Mouse (Mus musculus) gastrocnemius, postnatal 36 days (tissue): ENCODE measurements around the gene Msh4. TPM values are rescaled to one million over a fixed set of nuclear protein-coding genes. Genes with fewer than 3 reads are reported as not detected.
A peak's percentile ranks its signal among the peaks of the same experiment; 100 is the strongest.

Source experiments
- DNase-seq, 2 experiments: peaks; one replicate each; pipeline ENCODE4 v3.0.0; 2022
- intact Hi-C: fragments of 180-260 bp; cut with DNase I; formaldehyde crosslinking; loops from one replicate; pipeline ENCODE4 v1.15.1; 2025
- total RNA-seq, 2 experiments: library from RNA; stranded (reverse); gene quantifications; 2 replicates each; pipeline ENCODE4 v1.2.3; 2021

Gene Msh4
- total RNA-seq, 2 experiments from 2014 or later: not detected

DNA sequence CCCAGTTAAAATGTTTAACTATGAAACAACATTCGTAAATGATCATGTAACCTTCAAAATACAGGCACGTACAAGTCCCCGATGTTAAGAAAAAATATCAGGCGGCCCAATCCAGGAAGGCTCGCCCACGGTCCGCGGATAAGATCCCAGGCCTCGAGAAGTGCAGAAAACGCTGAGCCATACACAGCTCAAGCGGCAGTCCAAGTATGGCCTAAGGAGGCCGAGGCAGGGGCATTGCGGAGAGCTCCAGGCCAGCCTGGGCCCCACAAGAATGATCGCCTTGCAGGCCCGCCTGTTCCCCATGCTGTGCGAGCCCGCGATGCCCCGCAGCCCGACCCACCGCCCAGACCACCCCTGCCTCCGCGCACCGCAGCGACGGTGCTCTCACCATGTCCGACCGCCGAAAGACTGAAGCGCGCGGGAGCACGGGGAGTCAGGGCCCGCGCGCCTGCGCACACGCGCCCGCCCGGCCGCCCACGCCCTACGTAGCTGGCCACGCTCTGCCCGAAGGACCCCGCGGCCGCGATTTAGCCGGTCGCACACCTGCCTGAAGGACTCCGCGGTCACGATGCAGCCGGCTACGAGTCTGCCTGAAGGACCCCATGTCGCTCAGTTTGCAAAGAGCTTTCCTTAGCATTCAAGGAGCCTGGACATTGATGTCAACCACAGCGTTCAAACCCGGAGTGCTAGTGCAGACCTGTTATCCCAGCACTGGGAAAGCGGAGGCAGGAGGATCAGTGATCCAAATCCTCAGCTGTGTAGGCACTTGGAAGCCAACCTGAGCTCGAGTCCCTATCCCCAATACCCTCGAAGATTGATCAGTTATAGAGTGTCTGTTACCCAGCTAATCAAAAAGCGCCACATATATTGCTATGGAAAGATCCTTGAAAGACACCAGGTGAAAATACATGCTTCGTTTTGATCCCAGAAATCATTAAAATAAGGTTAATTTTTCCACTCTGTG, 6.9 kb upstream of the Msh4 start, which contains the start of gene Rabggtb:
Rabggtb (minus strand) TSS at position 464 of the 964 bp plus-strand sequence.
- intact Hi-C loops: loop anchor here (2.0 kb wide), 1 partner anchor 32 kb away; the partner anchor contains the start of gene Acadm
- peak; percentile 93 to 95 for DNase-seq

- intact Hi-C loops: loop anchor here (2.0 kb wide), 1 partner anchor 33 kb away; the partner anchor contains the start of gene Acadm
- no peak for DNase-seq
Measured at GRCm38 (mm10) chr3:153911882-153912440, 6.0 kb upstream of the Msh4 start.

- no peak for DNase-seq
- intact Hi-C loops: no loop called here
Measured at GRCm38 (mm10) chr3:153911197-153911881, 5.4 kb upstream of the Msh4 start.

GRCm38 (mm10) chr3:153910489-153910888, 4.6 kb upstream of the Msh4 start:
- intact Hi-C loops: no loop called here
- DNase-seq: no peak

DNA sequence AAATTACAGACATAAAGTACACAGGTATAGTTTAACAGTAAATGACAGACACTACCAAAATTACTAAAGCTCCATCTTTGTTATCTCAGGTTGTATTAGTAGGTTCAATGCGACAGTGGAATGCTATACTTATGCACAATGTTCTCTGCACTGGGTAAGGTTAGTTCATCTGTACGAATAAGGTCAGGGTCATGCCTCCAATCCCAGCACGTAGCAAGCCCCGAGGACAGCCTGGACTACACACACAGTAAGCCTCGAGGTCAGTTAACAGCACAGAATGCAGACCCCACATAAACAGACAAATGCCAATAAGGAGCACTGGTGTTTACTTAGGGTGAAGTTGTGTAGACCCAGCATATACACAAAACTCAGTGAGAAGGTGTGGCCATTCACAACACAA, 3.0 kb upstream of the Msh4 start:
- no peak for DNase-seq
- intact Hi-C loops: no loop called here

GRCm38 (mm10) chr3:153905251-153906135, 445 bp downstream of the Msh4 start:
- intact Hi-C loops: no loop called here
- DNase-seq: no peak

DNA sequence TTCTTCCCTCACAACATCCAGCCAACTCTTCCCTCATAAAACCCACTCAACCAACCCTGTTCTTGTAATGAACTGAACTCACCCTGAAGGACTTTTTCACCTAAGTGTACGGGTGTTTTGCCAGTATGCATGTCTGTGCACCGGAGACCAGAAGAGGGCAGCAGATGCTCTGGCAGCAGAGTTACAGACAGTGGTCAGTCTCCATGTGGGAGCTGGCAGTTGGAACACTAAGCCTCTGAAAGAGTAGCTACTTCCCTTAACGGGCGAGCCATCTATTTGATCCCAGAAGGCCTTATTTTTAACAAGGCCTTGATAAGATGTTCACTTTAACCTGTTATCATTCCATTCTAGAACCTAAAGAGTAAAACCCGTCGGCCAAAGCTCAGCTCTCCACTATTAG, 1.4 kb downstream of the Msh4 start:
- intact Hi-C loops: loop anchor here (5.0 kb wide), 1 partner anchor 323 kb away; no protein-coding TSS in a partner anchor
- peak; percentile 25 to 34 for DNase-seq

DNA sequence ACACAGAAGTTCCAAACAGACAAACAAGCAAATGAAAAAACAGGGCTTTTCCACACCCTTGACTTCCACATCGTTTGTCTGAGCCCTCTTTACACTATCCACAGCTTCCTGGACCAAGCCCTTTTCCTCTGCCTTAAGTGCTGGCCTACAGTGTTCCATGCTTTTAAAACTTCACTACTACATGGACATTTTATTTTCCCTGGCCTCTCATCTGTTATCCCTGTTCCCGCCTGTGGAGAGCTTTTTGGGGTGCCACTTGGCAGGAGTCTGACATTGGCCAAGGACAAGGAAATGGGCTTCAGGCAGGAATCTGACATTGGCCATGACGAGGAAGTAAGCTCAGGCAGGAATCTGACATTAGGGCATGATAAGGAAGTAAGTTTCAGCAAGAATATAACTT, 3.3 kb downstream of the Msh4 start:
- no peak for DNase-seq
- intact Hi-C loops: loop anchor here (5.0 kb wide), 1 partner anchor 325 kb away; no protein-coding TSS in a partner anchor

DNA sequence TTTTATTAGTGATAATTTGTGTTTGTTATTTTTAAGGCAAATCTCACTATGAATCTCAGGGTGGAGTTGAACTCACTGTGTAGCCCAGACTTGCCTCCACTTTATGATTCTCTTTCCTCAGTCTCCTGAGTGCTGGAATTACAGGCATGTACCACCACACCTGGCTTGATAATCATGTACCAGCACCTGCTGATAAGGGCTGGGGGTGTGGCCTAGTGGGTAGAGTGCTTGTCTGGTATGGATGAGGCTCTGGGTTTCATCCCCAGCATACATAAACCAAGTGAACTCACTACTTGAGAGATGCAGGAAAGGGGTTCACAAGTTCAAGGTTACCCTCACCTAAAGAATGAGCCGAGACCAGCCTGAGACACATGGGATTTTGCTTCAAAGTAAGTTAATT, 4.0 kb downstream of the Msh4 start:
- no peak for DNase-seq
- intact Hi-C loops: loop anchor here (5.0 kb wide), 1 partner anchor 325 kb away; no protein-coding TSS in a partner anchor

DNA sequence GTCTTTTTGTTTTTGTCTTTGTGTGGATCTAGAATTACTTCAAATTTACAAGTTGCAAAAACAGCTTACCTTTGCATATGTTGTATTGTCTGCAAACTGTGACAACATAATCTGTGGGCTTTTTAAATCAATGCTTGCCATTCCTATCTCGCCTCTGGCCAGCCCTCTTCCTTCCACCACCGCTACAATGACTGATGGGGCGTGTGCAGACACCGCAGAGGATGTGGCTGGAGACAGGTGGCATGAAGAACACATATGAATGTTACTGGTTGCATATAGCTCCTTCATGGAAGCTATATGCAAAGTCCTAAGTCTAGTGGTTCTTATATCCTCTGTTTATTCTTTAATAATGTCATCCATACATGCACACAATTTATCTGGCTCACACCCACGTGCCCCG, 8.7 kb downstream of the Msh4 start:
- intact Hi-C loops: no loop called here
- no peak for DNase-seq

DNA sequence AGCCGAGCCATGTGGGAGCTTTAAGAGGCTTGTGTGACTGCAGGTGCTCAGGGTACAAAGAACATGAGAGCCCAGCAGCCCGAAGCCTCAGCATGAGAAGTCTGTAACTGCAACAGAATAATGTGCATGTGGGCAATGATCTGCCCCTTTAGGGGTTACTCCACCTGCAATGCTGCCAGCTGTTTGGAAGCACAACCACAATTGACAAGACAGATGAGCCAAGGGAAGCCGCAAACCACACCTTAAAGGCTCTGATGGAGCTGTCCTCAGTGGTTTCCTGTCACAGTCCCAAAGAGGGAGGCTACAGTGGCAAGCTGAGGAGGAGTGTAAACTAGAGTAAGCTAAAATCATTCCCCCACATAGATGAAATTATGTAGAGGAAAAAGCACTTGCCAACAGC, 10.5 kb downstream of the Msh4 start:
- no peak for DNase-seq
- intact Hi-C loops: no loop called here

GRCm38 (mm10) chr3:153889188-153889781, 16.7 kb downstream of the Msh4 start:
- DNase-seq: no peak
- intact Hi-C loops: no loop called here

- intact Hi-C loops: no loop called here
Measured at GRCm38 (mm10) chr3:153888141-153888540, 17.8 kb downstream of the Msh4 start.

DNA sequence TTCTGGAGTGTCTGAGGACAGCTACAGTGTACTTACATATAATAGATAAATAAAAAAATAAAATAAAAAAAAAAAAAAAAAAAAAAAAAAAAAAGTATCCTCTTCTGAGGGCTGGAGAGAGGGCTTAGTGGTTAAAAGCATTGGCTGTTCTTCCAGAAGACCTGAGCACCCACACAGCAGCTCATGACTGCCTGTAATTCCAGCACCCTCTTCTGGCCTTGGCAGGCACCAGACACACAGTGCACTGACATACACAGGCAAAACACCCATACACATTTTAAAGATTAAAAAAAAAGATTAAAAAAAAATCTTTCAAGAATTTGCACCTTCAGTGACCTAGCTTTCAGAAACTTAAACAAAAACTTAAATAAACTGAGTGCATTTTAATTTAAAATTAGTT, 19.6 kb downstream of the Msh4 start:
- intact Hi-C loops: no loop called here

More at GRCm38 (mm10) chr3:153888141-153888540, 17.8 kb downstream of the Msh4 start:
- no peak for DNase-seq

DNA sequence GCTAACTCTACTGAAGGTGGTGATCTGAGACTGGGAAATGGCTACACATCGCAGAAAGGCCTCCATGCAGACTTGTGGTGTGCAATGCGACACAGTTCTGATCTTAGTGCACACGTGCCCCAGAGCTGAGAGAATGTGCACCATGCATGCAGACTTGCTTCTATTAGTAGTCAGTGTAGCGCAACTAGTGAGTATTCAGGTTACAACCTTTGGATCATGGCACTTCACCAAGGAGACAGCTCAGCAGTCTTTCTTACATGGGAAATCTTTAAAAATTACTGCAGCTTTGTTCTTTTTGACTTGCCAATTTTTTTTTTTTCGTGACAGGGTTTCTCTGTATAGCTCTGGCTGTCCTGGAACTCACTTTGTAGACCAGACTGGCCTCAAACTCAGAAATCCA, 34.5 kb downstream of the Msh4 start:
- intact Hi-C loops: no loop called here

More for the DNA sequence above, 19.6 kb downstream of the Msh4 start:
- no peak for DNase-seq

GRCm38 (mm10) chr3:153867149-153868136, 38.5 kb downstream of the Msh4 start:
- no peak for DNase-seq
- intact Hi-C loops: no loop called here

More for the DNA sequence above, 34.5 kb downstream of the Msh4 start:
- no peak for DNase-seq

DNA sequence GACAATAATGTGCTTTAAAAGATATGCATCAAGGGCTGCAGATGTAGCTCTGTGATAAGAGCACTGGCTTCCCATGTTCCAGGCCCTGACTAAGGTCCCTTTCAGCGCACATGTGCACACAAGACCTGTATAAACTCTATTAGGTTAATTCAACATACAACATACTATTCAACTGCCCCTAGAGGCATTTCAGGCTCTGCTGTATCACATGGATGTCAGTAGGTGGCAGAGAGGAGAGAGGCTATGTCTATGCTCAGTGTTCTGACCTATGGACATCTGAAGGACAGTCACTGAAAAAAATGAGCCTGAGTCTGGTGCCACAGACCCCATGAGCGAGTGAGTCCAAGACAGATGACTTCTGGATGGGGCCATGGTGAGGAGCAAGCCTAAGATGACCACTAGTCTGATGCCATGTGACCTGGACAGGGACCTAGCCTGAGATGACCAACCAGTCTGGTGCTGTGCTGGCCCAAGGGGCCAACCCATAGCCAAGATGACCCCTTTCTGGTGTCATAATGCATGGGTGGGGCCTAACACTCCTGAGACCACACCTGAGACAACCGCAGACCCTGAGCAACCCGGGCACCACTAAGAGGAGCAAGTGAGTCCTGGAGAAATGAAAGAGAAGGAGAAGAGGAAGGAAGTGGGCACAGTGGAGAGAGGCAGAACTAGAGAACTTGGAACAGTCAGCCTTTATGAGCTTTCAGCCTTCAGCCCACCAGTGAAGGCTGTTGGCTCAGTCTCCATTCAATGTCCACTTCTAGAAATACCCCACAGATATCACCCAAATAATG, 41.1 kb downstream of the Msh4 start:
- no peak for DNase-seq
- intact Hi-C loops: no loop called here
